23 mouse cellular contexts compared by ENCODE assay signal in genomic region chr2:93096078-93096729, GRCm38 (mm10). TPM values are rescaled to one million over a fixed set of nuclear protein-coding genes. Genes with fewer than 3 reads are reported as not detected.
DNase-seq lines count a peak whose midpoint lies in the region; ATAC-seq lines count a peak whose summit lies in the region.
"Had no signal": no experiment of that assay in that cellular context is flagged by ENCODE, and none has a peak within 500 bp of the region (broad histone marks: within the 10 kb centered on the region; RNA-seq: fewer than 3 reads in every experiment).

No protein-coding gene starts in this region.

- ATAC-seq in forebrain, embryonic 15.5 days (replicated peaks), result peak; percentile 87
- ATAC-seq in forebrain, embryonic 11.5 days (replicated peaks; ENCODE audit: low FRiP score), result no peak
- ATAC-seq in midbrain, embryonic 11.5 days (ENCODE audit: low FRiP score), result no peak
- peak; percentile 68 for ATAC-seq in midbrain, embryonic 16.5 days
- ATAC-seq: CD4-positive, CD25-positive, alpha-beta regulatory T cell, adult 4 months; inflammation-experienced regulatory T-cells, adult 6 months; liver, postnatal 0 days; lung, postnatal 0 days had no signal

- H3K36me3 ChIP-seq in forebrain, embryonic 15.5 days, result no peaks in the 10 kb centered on the region
- H3K36me3 ChIP-seq in forebrain, embryonic 11.5 days (ENCODE audit: control insufficient read depth, insufficient read depth, low read length), result no peaks in the 10 kb centered on the region
- H3K36me3 ChIP-seq in midbrain, embryonic 11.5 days (ENCODE audit: control insufficient read depth, insufficient read depth, low read length), result no peaks in the 10 kb centered on the region
- no peaks in the 10 kb centered on the region for H3K36me3 ChIP-seq in midbrain, embryonic 10.5 days
- no peaks in the 10 kb centered on the region for H3K36me3 ChIP-seq in midbrain, embryonic 16.5 days (ENCODE audit: control insufficient read depth, insufficient read depth, low read length)
- H3K36me3 ChIP-seq: embryonic facial prominence, embryonic 12.5 days; limb, embryonic 12.5 days; neural tube, embryonic 15.5 days had no signal

- no peak for DNase-seq in forebrain, embryonic 11.5 days (ENCODE audit: low spot score)
- DNase-seq in midbrain, embryonic 11.5 days (ENCODE audit: low spot score, missing footprints), result peak; percentile 37
- DNase-seq in midbrain, embryonic 10.5 days (ENCODE audit: low spot score), result no peak
- DNase-seq in lung, postnatal 25 days (ENCODE audit: low spot score), result no peak
- DNase-seq in lung, postnatal 14 days, result no peak
- DNase-seq: adrenal gland, postnatal 25 days; cerebellum, adult 11-12 months; cerebellum, postnatal 25 days; gastrocnemius, postnatal 14 days; heart, adult 11 months; kidney, adult 18-20 months; liver, postnatal 0 days had no signal

- 38% methylated on average over 6 of the region's 6 CpGs for whole genome bisulfite sequencing in forebrain, embryonic 15.5 days
- WGBS in forebrain, embryonic 11.5 days, result 71% methylated on average over 6 of the region's 6 CpGs
- 83% methylated on average over 6 of the region's 6 CpGs for WGBS in midbrain, embryonic 11.5 days
- 83% methylated on average over 6 of the region's 6 CpGs for WGBS in midbrain, embryonic 10.5 days
- 50% methylated on average over 6 of the region's 6 CpGs for WGBS in midbrain, embryonic 16.5 days

- no peaks in the 10 kb centered on the region for H3K9me3 ChIP-seq in forebrain, embryonic 15.5 days
- H3K9me3 ChIP-seq in forebrain, embryonic 11.5 days (ENCODE audit: control insufficient read depth, low read length), result no peaks in the 10 kb centered on the region
- H3K9me3 ChIP-seq in midbrain, embryonic 11.5 days (ENCODE audit: control insufficient read depth, low read length), result no peaks in the 10 kb centered on the region
- H3K9me3 ChIP-seq in midbrain, embryonic 10.5 days (replicated peaks), result no peaks in the 10 kb centered on the region
- H3K9me3 ChIP-seq in midbrain, embryonic 16.5 days (replicated peaks; ENCODE audit: control insufficient read depth, low read length, poor library complexity, severe bottlenecking), result no peaks in the 10 kb centered on the region
- H3K9me3 ChIP-seq: embryonic facial prominence, embryonic 12.5 days; limb, embryonic 12.5 days; neural tube, embryonic 15.5 days had no signal

- H3K4me2 ChIP-seq in forebrain, embryonic 15.5 days (replicated peaks), result no peak overlapping the region
- H3K4me2 ChIP-seq in forebrain, embryonic 11.5 days (ENCODE audit: low read depth, low read length, severe bottlenecking), result no peak overlapping the region
- no peak overlapping the region for H3K4me2 ChIP-seq in midbrain, embryonic 11.5 days
- no peak overlapping the region for H3K4me2 ChIP-seq in midbrain, embryonic 16.5 days (ENCODE audit: low read length)
- H3K4me2 ChIP-seq: embryonic facial prominence, embryonic 12.5 days; heart, embryonic 11.5 days; limb, embryonic 12.5 days; liver, embryonic 11.5 days; neural tube, embryonic 15.5 days had no signal

- no peak overlapping the region for H3K9ac ChIP-seq in forebrain, embryonic 15.5 days (replicated peaks)
- no peak overlapping the region for H3K9ac ChIP-seq in forebrain, embryonic 11.5 days (ENCODE audit: low read length)
- no peak overlapping the region for H3K9ac ChIP-seq in midbrain, embryonic 11.5 days (ENCODE audit: low read length)
- H3K9ac ChIP-seq in midbrain, embryonic 16.5 days (ENCODE audit: low read depth, low read length), result no peak overlapping the region
- H3K9ac ChIP-seq: embryonic facial prominence, embryonic 12.5 days; limb, embryonic 12.5 days; liver, postnatal 0 days; neural tube, embryonic 15.5 days had no signal

- H3K4me3 ChIP-seq in forebrain, embryonic 15.5 days, result no peak overlapping the region
- no peak overlapping the region for H3K4me3 ChIP-seq in forebrain, embryonic 11.5 days (ENCODE audit: low read depth, low read length)
- no peak overlapping the region for H3K4me3 ChIP-seq in midbrain, embryonic 11.5 days (ENCODE audit: low read depth, low read length)
- no peak overlapping the region for H3K4me3 ChIP-seq in midbrain, embryonic 10.5 days
- no peak overlapping the region for H3K4me3 ChIP-seq in midbrain, embryonic 16.5 days (ENCODE audit: low read depth, low read length)
- H3K4me3 ChIP-seq: embryonic facial prominence, embryonic 12.5 days; limb, embryonic 12.5 days; neural tube, embryonic 15.5 days had no signal

- no peak overlapping the region for H3K27ac ChIP-seq in forebrain, embryonic 15.5 days (replicated peaks)
- no peak overlapping the region for H3K27ac ChIP-seq in forebrain, embryonic 11.5 days (ENCODE audit: low read depth, low read length)
- H3K27ac ChIP-seq in midbrain, embryonic 11.5 days (ENCODE audit: low read depth, low read length), result no peak overlapping the region
- H3K27ac ChIP-seq in midbrain, embryonic 10.5 days (replicated peaks), result no peak overlapping the region
- 0 out of 2 replicates have a peak overlapping the region, but pooled peaks have one; percentile 19 for H3K27ac ChIP-seq in midbrain, embryonic 16.5 days (ENCODE audit: low read length)
- H3K27ac ChIP-seq: embryonic facial prominence, embryonic 12.5 days; kidney, postnatal 0 days; limb, embryonic 12.5 days; neural tube, embryonic 15.5 days had no signal

- H3K27me3 ChIP-seq in forebrain, embryonic 15.5 days, result no peaks in the 10 kb centered on the region
- H3K27me3 ChIP-seq in forebrain, embryonic 11.5 days (ENCODE audit: control insufficient read depth, insufficient read depth, low read length), result no peaks in the 10 kb centered on the region
- no peaks in the 10 kb centered on the region for H3K27me3 ChIP-seq in midbrain, embryonic 11.5 days (ENCODE audit: control insufficient read depth, insufficient read depth, low read length)
- no peaks in the 10 kb centered on the region for H3K27me3 ChIP-seq in midbrain, embryonic 10.5 days (ENCODE audit: low read depth, poor library complexity, severe bottlenecking)
- no peaks in the 10 kb centered on the region for H3K27me3 ChIP-seq in midbrain, embryonic 16.5 days (ENCODE audit: control insufficient read depth, insufficient read depth, low read depth, low read length)
- H3K27me3 ChIP-seq: limb, embryonic 12.5 days had no signal

- H3K4me1 ChIP-seq in forebrain, embryonic 15.5 days, result peaks cover 22% of the 10 kb centered on the region
- H3K4me1 ChIP-seq in forebrain, embryonic 11.5 days (replicated peaks; ENCODE audit: control insufficient read depth, insufficient read depth, low read length), result peaks cover 6% of the 10 kb centered on the region
- peaks cover 3% of the 10 kb centered on the region; the same call in 1 of the 2 replicates for H3K4me1 ChIP-seq in midbrain, embryonic 11.5 days (ENCODE audit: control insufficient read depth, insufficient read depth, low read length)
- H3K4me1 ChIP-seq in midbrain, embryonic 10.5 days, result peaks cover 27% of the 10 kb centered on the region
- peaks cover 3% of the 10 kb centered on the region; the same call in 1 of the 2 replicates for H3K4me1 ChIP-seq in midbrain, embryonic 16.5 days (ENCODE audit: control insufficient read depth, insufficient read depth, low read length)

RNA-seq across cellular contexts. Expression of gene Prdm11, which starts 50.2 kb away (rescaled TPM):
- 2.6 TPM in 2 replicates for polyA plus RNA-seq in forebrain, embryonic 15.5 days (2015; fragmentation: Nextera tagmentation; extraction: Ambion mirVana)
- polyA plus RNA-seq in forebrain, embryonic 11.5 days (2014; fragmentation: Nextera tagmentation; extraction: Ambion mirVana), result 1.8 and 1.9 TPM in 2 replicates
- 0.90 and 1.8 TPM in 2 replicates for polyA plus RNA-seq in midbrain, embryonic 11.5 days (2014; fragmentation: Nextera tagmentation; extraction: Ambion mirVana)
- polyA plus RNA-seq in midbrain, embryonic 10.5 days (2016; fragmentation: Nextera tagmentation; extraction: Ambion mirVana), result 1.5 and 1.7 TPM in 2 replicates
- 2.1 and 2.6 TPM in 2 replicates for polyA plus RNA-seq in midbrain, embryonic 16.5 days (2015; fragmentation: Nextera tagmentation; extraction: Ambion mirVana)

Comparison
In these comparisons a context has a peak if more than half of its experiments do, and no peak if none do; other contexts are left out.
1. ATAC-seq: peak in forebrain, embryonic 15.5 days (single experiment) and midbrain, embryonic 16.5 days (single experiment); none in forebrain, embryonic 11.5 days (single experiment) and midbrain, embryonic 11.5 days (single experiment).